Mouse (Mus musculus): ENCODE measurements at regions not wholly inside any gene's neighbourhood (a gene's known extent, or its start where the extent isn't known, plus 50 kb on each side); places are given as distances from the start of the nearest gene placed in this dataset.

DNA sequence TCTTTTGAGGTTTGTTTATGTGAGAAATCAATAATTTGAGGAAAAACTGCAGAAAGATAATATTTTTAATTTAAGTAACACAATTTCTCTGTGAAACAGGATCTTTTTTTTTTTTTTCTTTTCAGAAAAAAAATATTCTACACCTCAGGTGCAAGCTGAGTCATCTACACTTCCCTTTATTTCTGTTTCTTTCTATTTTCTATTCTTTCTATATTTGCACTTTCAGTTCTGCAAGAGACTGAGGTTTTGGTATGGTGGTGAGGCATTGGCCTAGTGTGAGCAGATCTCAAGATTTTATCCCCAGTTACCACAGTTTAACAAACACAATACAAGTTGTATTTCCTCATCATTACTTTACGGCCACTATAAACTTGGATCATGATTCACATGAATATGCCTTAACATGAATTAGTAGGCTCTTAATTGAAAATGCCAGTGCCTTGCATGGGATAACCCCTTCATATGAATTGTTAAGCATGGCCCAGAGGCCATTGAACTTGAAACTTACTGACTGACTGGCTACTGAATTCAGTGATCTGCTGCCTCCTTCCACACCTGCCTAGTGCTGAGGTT, 1278.1 kb downstream of the Stim2 start:
- in situ Hi-C loops (cut with MboI, MseI): no loop called here

DNA sequence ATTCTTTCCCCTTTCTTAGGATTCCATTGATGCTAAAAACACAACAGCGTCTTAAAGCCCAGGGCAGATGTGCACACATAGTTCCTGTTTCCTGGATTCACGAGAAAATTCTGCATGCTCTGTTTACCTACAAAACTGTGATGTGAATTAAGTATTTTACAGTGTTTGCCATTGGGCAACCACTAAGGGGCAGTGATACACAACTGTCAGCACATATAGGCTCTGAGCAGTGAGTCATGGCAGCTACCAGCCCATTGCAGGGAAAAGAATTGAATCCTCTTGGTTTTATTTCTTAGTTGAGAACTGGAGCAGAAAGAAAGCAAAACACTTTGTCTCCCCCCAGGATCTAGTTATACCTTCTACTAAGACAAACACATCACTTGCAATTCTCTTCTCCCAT, 1295.0 kb downstream of the Stim2 start:
- in situ Hi-C loops (cut with MboI, MseI): no loop called here

DNA sequence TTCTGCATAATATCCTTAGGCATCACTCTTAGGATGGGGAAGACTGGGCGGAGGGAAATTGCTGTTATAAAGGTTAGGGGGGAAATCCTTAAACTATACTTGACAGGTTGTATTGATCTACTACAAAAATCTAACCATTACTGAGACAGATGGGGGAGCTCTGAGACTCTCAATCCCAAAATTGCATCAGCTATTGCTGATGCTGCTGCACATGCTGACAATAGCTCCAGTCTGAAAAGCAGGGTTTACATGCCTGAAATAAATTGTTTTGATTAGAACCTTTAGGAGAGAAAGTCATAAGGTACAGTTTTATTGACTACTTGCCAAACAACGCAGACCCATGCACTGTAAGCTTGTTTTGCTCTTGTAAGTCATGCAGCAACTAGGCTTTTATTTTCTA, 1295.7 kb downstream of the Stim2 start:
- in situ Hi-C loops (cut with MboI, MseI): no loop called here

DNA sequence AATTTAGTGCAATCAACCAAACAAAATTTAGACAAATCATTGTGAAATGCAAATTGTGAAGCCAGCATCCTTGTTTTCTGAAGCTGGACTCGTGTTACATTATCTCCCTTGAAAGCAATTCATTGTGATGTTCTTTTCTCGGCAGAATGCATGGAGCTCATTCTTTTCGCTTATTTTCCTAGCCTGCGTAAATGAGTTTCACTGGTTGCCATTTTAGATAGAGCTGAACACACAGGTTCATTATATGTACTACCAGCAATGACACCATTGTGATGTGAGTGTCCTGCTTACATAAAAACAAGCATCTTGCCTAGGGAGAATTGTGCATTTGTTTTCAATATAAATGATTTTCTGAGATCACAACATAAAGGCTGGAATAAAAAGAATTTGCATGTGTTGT, 1296.5 kb downstream of the Stim2 start:
- in situ Hi-C loops (cut with MboI, MseI): no loop called here

DNA sequence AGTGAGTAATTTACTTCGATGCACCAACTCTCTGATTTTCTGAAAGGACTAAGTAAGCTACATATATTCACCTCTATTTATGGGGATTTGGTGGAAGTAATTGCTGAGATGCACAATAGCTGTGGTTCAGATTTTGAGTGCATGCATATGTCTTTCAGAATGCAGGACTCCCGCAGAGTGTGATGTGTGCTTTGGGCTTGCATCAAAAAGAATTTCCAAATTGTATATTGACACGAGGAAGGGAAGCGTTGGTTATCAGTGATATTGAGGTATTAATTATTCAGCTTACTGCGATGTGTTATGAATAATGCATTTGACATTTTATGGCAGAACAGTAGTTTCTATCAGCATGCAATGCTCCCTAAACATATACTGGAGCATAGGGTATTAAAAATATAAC, 1303.2 kb downstream of the Stim2 start:
- in situ Hi-C loops (cut with MboI, MseI): no loop called here

DNA sequence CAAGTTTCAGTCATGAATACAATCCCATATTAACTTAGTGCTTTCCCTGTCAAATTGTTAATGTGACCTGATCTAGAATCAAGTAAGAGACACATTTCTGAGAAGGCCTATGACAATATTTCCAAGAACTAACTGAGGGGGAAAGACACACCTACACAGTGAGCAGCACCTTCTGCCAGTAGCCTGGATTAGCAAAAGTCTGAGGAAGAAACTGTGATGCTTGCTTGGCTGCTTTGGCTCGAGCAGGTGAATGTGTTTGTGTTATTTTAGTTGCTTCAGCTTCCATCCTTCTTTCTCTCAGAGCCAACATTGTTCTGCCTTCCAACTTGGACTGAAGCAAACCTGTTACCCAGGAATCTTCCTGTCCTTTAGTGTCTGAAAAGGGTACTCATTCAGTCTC, 1347.7 kb downstream of the Stim2 start:
- in situ Hi-C loops (cut with MboI, MseI): no loop called here

DNA sequence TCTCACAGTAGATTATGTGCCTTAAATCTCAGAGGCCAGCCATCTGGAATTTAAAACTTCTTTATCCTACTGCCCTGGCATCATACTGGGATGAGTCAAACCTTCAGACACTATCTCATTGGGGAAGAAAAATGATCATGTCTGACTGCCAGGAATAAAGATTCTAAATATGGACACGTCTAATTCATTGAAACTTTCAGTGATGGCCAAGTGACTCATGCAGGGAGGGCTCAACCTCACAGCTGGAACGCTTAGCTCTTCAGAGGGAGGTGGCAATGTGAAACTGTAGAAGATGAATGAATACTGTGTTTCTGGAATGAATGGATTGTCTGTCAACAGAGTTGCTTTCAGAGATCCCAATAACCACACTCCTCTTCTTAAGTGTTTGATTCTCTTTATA, 1357.2 kb downstream of the Stim2 start:
- in situ Hi-C loops (cut with MboI, MseI): loop anchor here (10.0 kb wide), 1 partner anchor 751 kb away; no protein-coding TSS in a partner anchor

DNA sequence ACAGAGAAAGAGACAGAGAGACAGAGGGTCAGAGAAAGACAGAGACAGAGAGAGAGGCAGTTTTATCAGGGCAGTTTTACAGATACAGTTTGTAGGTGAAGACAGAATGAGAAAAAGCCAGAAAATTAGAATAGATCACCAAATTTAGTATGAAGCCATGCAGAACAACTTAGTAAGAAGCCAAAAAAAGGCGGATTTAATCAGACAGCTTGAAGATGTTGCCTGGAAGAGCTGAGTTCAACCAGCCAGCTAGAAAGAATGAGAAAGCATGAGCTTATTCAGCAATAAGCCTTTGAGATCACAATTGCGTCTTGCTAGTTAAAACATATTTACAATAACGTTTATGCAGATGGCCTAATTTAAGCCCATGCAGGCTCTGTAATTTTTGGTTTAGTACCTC, 1376.0 kb downstream of the Stim2 start:
- in situ Hi-C loops (cut with MboI, MseI): no loop called here

DNA sequence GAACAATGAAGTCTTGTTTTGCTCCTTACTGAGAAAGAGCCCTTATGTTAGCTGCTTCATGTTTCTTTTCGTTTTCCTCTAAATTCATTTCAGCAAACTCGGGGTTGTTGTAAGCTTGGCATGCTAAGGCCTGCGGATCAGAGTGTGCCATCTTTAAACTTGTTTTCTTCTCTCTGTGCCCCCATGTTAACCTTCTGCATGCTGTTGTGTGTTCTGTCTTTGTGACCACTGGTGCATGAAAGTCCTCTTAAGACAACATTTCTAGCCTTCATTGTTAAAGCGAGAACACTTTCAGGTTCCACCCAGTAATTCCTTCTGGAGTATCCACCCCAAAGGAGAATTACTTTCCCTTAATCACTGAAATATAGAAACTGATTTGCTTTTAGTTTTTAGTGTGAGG, 1392.5 kb downstream of the Stim2 start:
- in situ Hi-C loops (cut with MboI, MseI): no loop called here

DNA sequence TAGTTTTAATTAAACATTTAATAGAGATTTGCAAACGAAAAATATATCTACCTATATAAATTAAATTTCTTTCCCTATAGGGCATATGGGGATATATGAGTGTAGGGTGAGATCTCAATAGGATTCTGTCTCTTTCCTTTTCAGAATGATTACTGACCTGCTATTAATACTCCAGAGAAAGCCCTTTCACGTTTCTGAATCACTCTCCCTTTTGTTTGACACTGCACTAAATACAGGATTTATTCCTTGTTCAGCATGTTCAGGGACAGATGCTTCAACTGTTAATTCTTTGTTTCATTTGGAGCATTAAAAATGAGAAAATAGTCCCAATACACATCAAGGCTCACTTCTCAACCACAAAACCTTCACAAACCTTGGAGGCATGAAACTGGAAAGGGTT, 1397.7 kb downstream of the Stim2 start:
- in situ Hi-C loops (cut with MboI, MseI): no loop called here

DNA sequence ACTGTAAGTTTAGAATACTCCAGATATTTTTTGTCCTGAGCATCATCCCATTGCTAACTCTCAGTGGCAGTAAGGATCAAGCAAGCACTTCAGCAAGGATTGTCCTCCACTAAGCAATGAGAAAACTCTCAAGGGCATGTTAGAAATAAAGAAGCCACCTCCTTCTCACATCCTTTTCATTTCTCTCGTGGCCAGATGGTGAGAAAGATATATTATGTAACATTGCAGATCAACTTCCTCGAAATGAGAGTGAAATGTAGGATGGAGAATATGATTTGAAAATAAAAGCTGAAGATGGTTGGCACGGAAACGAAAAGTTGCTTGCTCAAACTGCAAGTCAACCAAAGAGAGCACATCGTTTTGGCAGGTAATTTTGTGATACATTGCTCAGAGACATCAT, 1417.8 kb downstream of the Stim2 start:
- in situ Hi-C loops (cut with MboI, MseI): no loop called here

DNA sequence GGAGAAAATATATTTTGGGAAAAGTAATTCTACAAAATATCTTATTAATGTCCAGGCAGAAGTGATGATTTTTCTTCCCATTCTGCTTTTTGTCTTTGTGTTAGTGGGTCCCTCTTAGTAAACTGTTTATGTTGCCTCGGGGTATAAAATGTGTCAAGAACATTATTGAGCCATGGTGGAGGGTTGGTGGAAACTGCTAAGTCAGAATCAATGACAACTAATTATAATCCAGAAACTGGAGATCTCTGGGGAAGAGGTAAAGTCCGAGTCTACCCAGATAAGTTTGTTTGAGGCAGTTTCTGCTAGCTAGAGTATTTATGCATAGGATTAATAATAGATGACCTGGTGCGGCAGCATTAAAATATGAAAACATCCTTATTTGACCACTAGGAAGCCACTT, 1440.9 kb downstream of the Stim2 start:
- in situ Hi-C loops (cut with MboI, MseI): no loop called here

DNA sequence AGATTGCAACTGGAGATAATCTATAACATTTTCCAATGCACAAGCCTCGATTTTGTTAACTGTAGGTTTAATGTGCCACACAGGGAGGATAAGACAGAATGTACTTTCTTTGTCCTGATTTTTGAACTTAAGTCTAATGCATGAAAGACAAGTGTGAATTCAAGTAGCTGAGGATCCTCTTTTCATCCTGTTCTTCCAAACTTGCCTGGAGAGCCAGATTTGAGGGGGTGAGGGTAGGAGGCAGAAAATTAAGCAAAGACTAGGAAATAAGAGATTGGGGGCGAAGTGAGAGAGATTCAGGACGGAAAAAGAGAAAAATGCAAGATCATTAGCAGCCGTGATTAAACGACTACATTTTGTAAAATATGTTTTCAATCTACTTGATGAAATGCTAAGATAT, 1450.8 kb downstream of the Stim2 start:
- in situ Hi-C loops (cut with MboI, MseI): no loop called here

All from T-helper 2 cell (primary cell).